Mouse (Mus musculus) c-Kit-negative CD71-positive TER-119-positive erythroid progenitor cells, embryonic 14.5 days (primary cell): ENCODE results near the gene Med15.
"Not testable (repeated sequence)": the region's sequence is repeated elsewhere in the genome, so short reads cannot be mapped to it uniquely, and the experiment has no call there.

Source experiments
- DNase-seq: peaks from one replicate; pipeline ENCODE4 v3.0.0-alpha.2; 2013; ENCODE audit warnings: low read depth, low spot score

Med15 gene

GRCm38 (mm10) chr16:17617922-17618565 is 114.6 kb downstream of the Med15 start:
- DNase-seq = no peak

DNA sequence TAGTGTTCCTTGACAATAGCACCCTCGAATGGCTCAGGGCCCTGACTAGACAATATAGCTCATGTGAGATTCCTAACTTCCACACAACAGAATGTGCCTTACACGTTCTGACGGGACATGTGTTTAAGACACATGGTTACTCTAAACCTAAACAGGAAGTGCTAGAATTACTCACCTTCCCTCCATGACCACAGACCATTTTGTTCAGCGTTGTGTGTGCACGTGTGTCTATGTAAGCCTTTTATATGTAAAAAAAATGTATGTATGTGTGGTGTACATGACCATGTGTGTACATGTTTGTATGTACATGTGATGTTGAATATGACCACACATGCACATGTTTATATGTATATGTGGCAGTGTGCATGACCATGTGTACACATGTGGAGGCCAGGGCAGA is 116.5 kb downstream of the Med15 start:
- DNase-seq = no peak

DNA sequence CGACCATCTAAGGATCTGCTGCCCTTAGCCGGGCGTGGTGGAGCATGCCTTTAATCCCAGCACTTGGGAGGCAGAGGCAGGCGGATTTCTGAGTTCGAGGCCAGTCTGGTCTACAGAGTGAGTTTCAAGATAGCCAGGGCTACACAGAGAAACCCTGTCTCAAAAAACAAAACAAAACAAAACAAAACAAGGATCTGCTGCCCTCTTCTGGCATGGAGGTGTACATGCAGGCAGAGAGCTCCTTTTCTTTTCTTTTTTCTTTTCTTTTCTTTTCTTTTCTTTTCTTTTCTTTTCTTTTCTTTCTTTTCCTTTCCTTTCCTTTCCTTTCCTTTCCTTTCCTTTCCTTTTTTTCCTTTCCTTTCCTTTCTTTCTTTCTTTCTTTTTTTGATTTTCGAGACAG is 118.0 kb downstream of the Med15 start:
- DNase-seq = not testable (repeated sequence)

DNA sequence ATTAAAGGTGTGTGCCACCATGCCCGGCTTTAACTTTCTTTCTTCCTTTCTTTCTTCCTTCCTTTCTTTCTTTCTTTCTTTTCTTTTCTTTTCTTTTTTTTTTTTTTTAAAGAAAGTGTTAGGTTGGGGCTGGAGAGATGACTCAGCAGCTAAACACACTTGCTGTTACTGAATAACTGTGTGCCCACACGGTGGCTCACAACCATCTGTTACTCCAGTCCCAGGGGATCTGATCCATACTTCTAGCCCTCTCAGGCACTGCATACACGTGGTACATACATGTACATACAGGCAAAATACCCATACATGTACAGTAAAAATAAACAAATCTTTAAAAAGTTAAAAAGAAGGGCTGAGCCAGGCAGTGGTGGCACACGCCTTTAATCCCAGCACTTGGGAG is 121.3 kb downstream of the Med15 start:
- DNase-seq = no peak

GRCm38 (mm10) chr16:17605684-17606083 is 127.0 kb downstream of the Med15 start:
- no peak for DNase-seq

- DNase-seq = no peak
These were observed 127.8 kb downstream of the Med15 start for GRCm38 (mm10) chr16:17604941-17605340.
